Mouse (Mus musculus): ENCODE data around the gene Slc37a1.

The Slc37a1 gene

DNA sequence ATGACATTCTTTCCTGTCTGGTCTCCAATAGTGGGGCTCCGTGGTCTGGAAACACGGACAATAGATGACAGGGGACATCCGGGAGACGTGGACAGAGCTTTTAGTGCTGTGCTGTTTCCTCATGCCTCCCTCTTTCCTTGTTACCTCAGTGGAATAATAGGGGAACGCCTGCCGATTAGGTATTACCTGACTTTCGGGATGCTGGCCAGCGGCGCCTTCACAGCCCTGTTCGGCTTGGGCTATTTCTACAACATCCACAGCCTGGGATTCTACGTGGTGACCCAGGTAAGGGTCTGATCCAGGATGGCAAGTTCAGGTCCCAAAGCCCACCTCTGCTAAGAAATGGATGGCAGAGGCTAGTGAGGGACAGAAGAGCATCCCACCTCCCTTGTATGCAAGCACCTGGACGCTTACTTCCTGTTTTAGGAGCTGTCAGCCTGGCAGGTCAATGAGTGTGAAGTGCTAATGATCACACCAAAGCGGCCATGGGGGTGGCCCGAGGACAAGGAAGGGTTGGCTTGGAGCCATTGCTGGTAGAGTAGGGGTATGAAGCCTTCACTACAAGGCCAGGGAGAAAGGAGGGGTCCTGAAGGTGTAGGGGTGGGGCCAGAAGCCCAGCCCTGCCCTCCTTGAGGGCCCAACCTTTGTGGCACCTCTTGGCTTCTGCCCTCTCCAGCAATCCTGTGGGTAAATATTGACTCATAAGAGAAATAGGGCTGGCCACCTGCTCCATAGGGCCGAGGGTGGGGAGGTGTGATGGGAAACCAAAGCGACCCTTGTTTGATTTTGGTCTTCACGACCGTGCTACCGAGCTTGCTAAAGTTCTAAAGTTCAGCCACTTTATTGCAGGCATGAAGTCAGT lies 32.5 kb downstream of the Slc37a1 start:
- DNase-seq (ENCODE audit: low spot score) = no peak

DNA sequence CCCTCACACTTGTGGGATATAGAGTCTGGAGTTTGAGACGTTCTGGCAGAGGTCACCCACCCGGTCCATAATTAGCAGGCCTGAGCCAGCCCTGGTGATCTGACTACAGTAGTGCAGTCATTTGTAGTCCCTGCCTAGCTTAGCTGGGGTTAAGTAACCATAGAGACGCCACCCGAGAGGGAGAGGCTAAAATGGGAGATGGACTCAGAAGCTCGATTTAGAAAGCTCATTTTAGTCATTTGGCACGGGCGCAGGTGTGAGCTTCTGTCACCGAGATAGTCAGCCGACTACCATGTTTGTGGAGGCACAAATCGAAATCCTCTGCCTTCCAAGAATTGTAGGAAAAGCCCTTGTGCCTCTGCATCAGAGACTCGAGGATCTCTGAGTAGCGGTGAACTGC lies 34.8 kb downstream of the Slc37a1 start:
- DNase-seq (ENCODE audit: low spot score) = no peak

DNA sequence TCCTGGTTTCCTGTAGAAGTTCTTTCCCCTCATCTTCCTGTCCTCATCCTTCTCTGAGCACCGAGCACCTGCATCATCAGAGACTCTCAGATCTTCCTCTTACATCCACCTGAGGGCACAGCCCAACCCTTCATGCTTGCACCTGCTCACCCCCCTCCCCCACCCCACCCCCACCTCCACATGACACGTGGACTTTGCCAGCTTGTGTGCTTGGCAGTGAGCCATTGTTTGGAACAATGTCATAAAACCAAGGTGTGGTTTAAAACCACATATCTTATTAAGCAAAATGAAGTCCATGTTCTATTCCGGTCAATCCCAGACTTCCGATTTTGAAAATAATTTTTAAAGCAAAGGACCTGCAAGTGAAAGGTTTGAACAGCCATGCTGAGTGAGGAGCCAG lies 35.9 kb downstream of the Slc37a1 start:
- DNase-seq (ENCODE audit: low spot score) = no peak

DNA sequence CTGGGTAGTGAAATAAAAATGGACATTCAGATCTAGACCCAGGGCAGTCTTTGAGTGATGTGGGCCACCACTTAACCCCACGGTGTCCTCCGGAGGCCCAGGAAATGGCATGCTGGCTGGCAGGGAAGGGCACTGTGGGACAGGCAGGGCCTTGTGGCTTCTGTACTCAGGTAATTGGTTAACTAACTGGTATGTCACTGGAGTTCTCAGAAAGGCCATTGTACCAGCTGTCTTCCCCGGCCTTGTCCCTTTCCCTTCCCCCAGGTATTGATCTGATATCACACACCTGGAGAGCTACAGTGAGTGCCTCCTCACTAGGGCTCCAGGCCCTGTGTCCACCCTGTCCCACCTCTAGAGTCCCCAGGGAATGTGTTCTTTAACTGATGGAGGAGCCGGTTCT lies 36.8 kb downstream of the Slc37a1 start:
- no peak for DNase-seq (ENCODE audit: low spot score)

DNA sequence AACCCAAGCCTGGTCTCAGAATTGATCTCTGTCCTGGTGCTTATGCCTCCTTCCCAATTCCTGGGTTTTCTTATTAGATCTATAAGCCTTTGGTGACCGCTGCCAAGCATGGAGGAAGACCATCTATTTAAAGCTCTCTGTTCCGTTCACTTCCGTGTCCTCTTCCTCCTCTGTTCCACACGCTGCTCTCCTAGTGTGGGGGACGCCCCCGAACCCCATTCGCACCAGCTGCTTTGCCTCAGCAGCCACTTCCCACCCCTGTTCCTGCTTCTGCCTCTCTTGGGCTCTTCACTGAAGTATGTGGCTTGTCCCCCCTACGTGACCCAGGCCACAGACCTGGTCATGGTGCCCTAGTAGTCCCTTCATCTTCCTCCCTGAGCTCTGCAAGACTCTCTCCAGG lies 37.6 kb downstream of the Slc37a1 start:
- DNase-seq (ENCODE audit: low spot score) = no peak

DNA sequence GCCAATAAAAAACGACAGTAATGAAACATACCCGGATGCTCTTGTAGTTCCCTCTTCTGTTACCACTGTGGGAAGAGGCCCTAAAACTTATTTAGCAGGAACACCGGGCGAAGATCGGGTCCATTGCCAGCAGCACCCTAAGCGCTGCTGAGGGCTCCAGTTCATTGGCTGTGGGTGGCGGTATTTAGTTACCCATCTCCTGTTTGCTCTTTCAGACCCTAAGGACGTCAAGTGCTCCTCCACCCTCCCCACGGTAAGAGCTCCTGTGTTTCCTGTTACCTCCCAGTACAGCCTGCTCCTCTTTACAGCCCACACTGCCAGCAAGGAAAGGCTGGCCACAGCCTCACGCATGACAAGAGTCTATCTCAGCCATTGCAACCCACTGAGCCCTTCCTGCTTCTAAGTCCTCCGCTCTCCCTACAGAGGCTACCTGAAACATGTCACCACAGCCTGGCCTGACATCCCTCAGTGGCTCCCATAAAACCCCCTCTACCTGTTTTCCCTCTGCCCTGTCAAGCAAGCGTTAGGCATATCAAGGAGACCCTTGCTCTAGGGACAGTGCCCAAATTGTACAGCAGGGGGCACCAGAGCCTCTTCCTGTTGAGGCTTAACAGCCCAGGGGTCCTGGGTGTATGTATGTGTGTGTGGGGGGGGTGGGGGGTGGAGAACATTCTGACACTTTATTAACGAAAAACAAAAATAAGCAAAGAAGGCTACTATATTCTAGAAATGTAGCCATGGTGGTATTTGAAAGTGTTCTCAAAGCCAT lies 39.0 kb downstream of the Slc37a1 start:
- DNase-seq (ENCODE audit: low spot score) = no peak

DNA sequence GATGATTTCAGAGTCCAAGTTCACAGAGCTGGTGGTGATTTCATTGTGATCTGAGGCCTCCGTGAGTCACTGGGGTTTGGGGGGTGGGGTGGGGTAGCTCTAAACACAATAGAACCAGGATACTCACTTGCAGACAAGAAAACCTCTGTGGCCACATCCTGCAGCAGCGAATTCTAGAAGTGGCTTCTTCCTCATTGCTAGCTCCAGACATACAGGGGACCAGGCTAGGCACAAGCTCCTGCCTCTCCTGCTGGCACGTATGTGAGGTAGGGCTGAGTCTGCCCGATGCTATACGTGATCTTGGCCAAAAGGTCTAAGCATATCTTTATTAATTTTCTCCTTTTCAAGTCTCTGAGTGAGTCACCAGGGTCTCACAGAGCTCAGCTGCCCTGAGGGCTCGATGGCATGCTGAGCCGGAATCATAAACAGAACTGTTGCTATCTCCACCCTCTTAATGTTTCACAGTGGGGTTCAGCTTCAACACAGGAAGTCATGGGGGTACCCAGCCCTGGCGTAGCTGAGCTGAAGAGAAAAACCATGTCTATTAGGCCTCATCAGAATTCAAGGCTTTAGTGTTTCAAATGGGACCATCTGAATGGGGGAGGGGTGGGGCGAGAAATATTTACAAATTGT lies 39.7 kb downstream of the Slc37a1 start:
- DNase-seq (ENCODE audit: low spot score) = no peak

DNA sequence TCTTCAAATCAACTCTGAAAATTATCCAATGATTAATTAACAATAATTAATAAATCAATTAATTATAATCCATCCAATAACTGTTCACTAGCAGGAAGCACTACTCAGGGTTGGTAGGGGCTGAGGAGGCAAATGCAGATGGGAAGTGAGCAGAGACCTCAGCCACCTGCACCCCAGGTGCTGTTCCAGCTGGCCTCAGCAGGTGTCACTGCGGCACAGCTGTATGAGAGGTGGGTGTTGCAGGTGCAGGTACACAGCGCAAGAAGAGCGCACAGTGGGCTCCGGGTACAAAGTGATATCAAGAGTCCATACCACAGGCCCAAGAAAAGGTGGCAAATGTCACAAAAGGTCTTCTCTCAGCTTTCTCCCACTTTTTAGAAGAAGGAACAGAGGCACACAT lies 41.9 kb downstream of the Slc37a1 start:
- DNase-seq (ENCODE audit: low spot score) = no peak

DNA sequence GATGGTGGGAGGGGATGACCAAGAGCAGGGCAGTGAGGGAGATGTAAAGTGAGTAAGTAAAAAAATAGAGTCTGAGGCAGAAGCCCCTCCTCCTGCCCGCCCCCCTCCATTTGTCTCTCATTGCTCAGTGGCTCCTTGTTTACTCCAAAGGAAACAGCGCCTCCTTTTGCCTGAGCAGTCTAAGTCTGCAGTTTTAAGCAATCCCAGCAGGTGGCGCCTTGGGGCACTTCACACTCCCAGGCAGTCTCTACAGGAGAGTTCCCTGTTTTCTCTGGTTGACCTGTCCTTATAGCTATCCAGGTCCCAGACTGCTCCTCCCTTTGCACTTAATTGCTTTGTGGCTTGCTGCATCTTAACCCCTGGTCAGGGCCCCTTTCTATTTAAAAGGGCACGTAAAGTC lies 44.0 kb downstream of the Slc37a1 start:
- no peak for DNase-seq (ENCODE audit: low spot score)

DNA sequence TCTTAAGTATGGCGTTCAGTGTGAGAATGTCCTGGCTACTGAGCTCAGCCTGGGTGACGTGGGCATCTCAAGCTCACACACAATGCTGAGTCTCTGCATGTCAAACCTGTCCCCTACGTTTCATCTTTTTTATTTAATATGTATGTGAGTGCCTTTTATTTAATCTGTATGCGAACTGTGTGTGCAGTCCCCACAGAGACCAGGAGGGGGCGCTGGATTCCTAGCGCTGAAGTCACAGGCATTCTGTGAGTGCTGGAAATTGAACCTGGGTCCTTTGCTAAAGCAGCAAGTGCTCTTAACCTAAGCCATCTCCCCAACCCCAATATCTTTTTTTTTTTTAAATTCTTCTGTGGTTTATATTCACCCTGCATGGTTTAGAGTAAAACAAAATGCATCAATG lies 44.7 kb downstream of the Slc37a1 start:
- no peak for DNase-seq (ENCODE audit: low spot score)

DNA sequence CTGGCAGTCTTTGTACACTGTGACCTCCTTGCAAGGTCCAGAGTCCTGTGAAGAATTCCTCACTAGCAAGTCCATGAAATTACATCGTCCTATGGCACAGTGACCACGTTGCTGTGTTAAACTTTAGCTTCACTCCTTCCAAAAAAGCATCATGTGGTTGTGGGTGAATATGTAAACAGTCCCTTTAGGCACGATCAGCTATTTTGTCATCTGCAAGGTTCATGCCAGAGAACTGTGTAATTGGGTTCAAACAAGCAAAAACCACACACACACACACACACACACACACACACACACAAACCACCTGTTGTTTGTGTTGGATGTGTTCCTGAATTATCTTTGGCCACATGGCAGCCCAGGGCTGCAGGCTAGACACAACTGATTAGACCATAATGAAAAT lies 45.3 kb downstream of the Slc37a1 start:
- DNase-seq (ENCODE audit: low spot score) = no peak

DNA sequence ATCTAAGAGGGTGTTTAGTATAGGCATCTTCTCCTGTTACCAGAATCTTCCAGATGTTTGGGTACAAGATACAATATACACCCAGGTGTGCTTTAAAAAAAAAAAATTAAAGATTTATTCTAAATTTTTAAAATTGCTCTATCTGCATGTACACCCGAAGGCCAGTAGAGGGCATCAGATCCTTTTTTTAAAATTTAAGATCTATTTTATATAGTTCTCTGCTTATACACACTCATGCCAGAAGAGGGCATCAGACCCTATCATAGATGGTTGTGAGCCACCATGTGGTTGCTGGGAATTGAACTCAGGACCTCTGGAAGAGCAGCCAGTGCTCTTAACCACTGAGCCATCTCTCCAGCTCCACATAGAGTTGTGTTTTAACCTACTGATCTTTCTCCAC lies 45.7 kb downstream of the Slc37a1 start:
- no peak for DNase-seq (ENCODE audit: low spot score)

DNA sequence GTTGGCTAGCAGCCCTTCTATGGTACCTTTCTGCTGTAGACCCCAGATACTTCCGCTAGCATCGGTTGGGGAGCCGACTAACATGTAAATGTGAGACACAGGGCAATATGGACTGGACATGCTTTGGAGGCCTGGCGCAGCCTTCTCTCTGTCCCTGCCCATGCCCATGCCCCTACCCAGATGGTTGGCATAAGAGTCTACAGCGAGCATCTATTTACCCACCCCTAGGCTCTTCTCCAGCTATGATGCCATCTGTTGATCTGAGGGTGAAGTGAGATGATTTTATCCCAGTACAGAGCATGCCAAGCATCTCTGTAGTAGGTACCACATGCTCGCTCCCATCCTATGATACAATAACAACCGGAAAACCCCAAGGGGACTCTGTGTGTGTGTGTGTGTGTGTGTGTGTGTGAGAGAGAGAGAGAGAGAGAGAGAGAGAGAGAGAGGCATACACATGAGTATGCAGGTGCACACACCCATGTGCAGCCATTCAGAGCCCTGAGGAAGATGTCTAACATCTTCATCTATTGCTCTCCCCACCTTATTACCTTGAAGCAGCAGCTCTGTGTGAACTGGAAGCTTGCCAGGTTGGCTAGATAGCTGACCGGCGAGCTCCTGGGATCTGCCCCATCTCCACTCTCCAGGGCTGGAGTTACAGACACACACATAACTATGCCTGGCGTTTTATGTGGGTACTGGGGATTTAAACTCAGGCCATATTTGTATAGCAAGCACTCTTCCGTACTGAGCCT lies 48.1 kb downstream of the Slc37a1 start:
- no peak for DNase-seq (ENCODE audit: low spot score)

DNA sequence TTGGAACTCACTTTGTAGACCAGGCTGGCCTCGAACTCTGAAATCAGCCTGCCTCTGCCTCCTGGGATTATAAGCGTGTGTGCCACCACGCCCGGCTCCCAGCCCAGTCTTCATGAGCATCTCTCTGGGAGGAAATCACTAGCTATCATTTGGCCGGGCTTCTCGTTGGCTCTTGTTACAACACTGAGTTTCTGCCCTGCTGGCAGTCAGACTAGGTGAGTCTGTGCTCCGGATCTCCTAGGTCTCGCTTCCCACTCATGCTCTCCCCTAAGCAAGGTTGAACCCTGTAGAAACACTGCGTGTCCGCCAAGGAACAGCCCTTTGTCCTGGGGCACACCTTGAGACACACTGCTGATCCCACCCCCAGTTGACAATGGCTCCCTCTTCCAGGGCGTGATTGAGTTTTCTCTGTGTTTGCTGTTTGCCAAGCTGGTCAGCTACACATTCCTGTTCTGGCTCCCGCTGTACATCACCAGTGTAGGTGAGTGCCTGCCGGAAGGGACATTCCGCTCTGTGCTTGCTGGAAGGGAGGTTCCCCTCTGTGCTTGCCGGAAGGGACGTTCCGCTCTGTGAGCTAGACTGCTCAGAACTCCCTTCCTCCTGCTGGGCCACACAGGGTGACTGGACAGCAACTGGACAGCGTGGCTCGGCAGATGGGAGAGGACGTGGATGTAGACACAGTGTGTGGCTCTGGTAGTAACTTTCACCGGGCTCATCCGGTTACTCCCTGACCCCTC lies 48.9 kb downstream of the Slc37a1 start:
- DNase-seq (ENCODE audit: low spot score) = no peak

DNA sequence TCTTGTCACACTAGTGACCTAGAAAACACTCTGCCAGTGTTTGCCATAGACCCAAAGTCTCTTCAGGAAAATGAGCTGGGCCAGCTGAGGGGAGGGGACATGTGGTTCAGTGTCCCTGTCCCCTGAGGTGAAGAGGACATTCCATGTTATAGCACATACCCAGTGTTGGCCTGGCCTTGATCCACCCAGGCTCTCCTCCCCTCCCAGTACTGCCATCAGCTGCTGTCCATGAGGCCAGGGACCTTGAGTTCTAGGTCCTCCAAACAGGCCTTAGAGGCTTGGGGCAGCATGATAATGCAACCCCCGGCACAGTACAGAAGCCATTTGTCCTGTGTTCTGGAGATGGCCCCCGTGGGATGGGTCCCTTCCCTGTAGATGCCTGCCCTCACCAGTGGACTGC lies 53.2 kb downstream of the Slc37a1 start:
- DNase-seq (ENCODE audit: low spot score) = no peak

DNA sequence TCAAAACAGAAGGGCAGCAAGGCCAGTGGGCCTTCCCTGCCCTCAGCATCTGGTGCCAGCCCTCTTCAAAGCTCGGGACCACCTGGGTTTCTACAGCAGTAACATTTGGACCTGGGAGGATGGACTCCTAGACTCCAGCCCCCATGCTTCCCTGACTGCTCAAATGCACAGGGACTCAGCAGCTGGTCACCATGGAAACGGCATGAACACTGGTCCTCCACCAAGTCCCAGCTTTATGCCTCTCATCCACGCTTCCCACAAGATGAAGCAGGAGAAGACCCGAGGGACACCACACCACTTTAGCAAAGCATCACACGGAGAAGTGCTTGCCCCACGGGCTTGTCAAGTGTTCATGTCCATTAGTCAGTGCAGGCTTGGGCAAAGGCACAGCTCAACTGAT lies 55.6 kb downstream of the Slc37a1 start:
- DNase-seq (ENCODE audit: low spot score) = no peak

DNA sequence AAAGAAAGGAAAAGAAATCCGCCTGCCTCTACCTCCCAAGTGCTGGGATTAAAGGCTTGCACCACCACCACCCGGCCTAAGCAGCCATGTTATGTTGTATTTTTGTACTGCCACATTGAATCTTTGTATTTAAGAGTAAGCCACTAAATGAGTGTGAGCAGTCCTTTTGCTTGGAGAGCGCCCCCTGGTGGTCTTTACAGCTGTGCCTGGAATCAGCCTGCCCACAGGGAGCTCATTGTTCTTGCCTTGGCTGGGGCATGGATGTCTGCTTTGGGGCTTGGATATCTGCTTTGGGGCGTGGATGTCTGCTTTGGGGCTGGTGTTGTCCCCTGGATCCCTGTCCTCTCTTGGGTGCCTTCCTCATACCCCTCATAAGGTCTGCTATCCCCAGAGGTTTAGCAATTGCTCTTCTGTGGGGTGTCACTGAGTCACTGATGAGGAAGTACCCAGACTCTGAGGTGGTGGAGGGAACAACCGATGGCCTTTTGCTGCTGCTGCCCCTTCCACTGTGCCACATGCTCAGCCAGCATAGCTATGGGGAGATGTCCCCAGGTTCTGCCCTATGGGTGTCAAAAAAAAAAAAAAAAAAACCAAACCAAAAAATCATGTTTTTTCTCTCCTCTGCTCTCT lies 57.7 kb downstream of the Slc37a1 start:
- DNase-seq (ENCODE audit: low spot score) = no peak

DNA sequence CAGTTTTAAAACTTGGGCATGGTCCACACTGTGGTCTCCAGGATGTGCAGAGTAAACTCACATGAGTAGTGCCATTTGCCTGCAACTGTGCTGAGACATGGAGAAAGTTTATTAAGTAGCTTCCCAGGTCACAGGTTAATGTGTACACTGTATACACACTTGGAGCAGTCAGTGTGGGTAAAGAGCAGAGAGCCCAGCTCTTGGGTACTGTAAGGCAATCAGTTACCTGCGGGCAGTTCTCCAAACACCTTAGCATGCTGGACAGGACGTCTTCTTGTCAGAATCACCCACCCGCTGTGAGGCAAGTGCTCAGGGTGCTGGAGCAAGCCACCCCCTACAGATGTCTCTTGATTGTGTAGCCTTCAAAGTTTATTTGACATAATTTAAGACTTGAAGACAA lies 58.2 kb downstream of the Slc37a1 start:
- DNase-seq (ENCODE audit: low spot score) = no peak

DNA sequence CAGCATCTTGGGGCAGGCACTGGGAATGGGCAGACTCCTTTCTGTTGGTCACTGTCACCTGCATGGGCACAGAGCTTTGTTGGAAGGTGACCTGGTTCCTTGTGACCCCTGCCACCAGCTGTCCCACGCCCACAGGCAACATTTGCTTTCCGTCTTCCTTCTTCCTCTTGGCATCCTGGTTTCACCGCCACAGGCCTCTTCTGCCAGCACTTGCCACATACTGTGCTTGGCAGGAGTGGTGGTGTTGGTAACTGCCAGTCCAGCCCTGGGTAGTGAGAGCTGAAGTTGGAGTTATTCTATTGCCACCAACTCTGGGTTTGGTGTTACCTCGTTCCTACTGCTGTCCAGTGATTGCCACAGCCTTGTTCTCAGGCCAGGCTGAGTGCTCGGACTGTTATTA lies 61.5 kb downstream of the Slc37a1 start:
- DNase-seq (ENCODE audit: low spot score) = no peak

DNA sequence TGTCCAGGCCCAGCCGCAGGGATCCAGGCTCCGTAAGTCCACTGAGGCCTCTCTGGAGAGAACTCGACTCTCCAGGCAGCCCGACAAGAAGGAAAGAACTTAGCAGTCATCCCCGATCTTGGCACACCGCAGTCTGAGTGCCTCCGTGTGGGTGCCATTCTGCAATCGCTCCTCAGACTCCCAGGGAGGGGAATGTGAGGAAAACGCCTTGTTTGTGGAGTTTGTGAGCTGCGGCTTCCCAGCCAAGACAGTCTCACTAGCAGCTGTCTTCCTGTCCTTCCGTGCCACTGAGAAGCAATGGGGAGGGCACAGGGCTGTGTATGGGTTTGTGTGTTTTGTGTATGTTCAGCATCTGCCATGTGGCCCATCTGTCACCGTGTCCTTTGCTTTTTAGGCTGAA lies 62.8 kb downstream of the Slc37a1 start:
- no peak for DNase-seq (ENCODE audit: low spot score)

DNA sequence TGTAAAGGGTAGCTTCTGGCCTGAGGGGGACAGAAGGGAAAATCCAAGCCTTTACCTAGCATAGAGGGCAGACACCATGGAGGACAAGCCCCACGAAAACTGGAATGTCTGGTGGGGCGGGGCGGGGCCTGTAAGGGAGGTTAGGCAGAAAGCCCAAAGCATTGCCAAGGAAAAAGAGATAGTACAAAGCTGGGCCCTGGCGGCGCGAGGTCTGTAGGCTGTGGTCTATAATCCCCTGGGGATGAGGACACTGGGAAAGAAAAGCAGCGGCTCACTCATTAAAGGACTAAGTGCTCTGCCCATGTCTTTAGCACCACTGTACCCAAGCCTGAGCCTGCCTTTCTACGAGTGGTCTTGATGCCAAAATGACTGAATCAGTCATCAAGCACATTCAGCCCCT lies 65.4 kb downstream of the Slc37a1 start:
- DNase-seq (ENCODE audit: low spot score) = no peak

Data from urinary bladder, postnatal 10 days (tissue).